Mouse (Mus musculus) lung, postnatal 0 days (tissue): ENCODE results near the gene Pfdn4.

ENCODE experiments used
- CTCF ChIP-seq: IDR thresholded peaks from 2 replicates; pipeline ENCODE4 v1.5.1; 2016; ENCODE audit warnings: antibody characterized with exemption, mild to moderate bottlenecking
- EP300 ChIP-seq: IDR thresholded peaks from 2 replicates; pipeline ENCODE4 v1.6.1; 2016; ENCODE audit warnings: antibody characterized with exemption, mild to moderate bottlenecking, control low read depth

DNA sequence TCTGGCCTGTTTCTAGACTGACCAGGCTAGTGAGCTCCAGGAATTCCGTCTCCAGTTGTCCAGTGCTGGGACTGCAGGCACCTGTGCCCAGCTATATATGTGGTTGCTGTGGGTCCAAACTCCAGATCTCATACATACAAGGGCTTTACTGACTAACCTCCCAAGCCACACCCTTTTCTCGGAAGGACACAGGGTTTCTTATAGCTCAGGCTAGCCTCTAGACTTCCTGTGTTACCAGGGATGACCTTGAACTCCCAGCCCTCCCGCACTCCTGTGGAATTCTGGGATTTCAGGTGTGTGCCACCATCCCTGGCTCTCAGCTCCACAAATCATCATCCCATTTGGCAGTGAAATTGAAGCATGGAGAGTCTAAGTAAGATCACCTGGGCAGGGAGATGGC is 34.0 kb downstream of the Pfdn4 start:
- TF ChIP-seq CTCF (no peak), EP300 (no peak)
